Mouse (Mus musculus) intestine, postnatal 0 days (tissue): ENCODE results near the gene Vezt. TPM values are rescaled to one million over a fixed set of nuclear protein-coding genes. Genes with fewer than 3 reads are reported as not detected.

Source experiments
- ATAC-seq: fragments of 200-750 bp; cut with Nextera tagmentation; 2 replicates; pipeline ENCODE4 v1.8.0; 2017; ENCODE audit warnings: mild to moderate bottlenecking, moderate TSS enrichment, moderate library complexity
- H3K27ac ChIP-seq: fragments of 300-500 bp; sonication (generic); 2 replicates; pipeline ENCODE4 v1.5.1; 2014; ENCODE audit warnings: mild to moderate bottlenecking, low read depth, low read length, moderate library complexity
- H3K27me3 ChIP-seq: fragments of 300-500 bp; sonication (generic); replicated peaks from 2 replicates; pipeline ENCODE4 v1.6.1; 2014; ENCODE audit warnings: low read length, mixed read lengths; ENCODE audit not compliant: control insufficient read depth, insufficient read depth
- H3K36me3 ChIP-seq: fragments of 300-500 bp; sonication (generic); 2 replicates; pipeline ENCODE4 v1.6.1; 2014; ENCODE audit warnings: mild to moderate bottlenecking, moderate library complexity; ENCODE audit not compliant: control insufficient read depth, insufficient read depth
- H3K4me1 ChIP-seq: fragments of 300-500 bp; sonication (generic); replicated peaks from 2 replicates; pipeline ENCODE4 v1.6.1; 2014; ENCODE audit warnings: antibody characterized with exemption, low read length, mixed read lengths; ENCODE audit not compliant: control insufficient read depth, insufficient read depth
- H3K4me2 ChIP-seq: fragments of 300-500 bp; sonication (generic); replicated peaks from 2 replicates; pipeline ENCODE4 v1.6.1; 2014; ENCODE audit warnings: low read depth, mild to moderate bottlenecking, moderate library complexity
- H3K4me3 ChIP-seq: fragments of 300-500 bp; sonication (generic); 2 replicates; pipeline ENCODE4 v1.5.1; 2014; ENCODE audit warnings: low read depth, low read length
- H3K9ac ChIP-seq: fragments of 300-500 bp; sonication (generic); 2 replicates; pipeline ENCODE4 v1.6.1; 2014; ENCODE audit warnings: mild to moderate bottlenecking, low read depth, low read length
- H3K9me3 ChIP-seq: fragments of 300-500 bp; sonication (generic); 2 replicates; pipeline ENCODE4 v1.6.1; 2016; ENCODE audit warnings: mixed run types; ENCODE audit not compliant: control insufficient read depth
- CTCF ChIP-seq: sonication (generic); IDR thresholded peaks from 2 replicates; pipeline ENCODE4 v1.5.1; 2016; ENCODE audit warnings: low read depth, mild to moderate bottlenecking, control low read depth, antibody characterized with exemption, moderate library complexity
- WGBS: fragments of 180-500 bp; shearing (Covaris S2); extraction: QIAGEN DNeasy Blood & Tissue Kit; methylation state at CpG from one replicate; pipeline ENCODE4 v1.1.7; 2014; 5-methylcytosine and 5-hydroxymethylcytosine counted together
- polyA plus RNA-seq: library from polyadenylated mRNA; unstranded; fragments of >200 nt; fragmentation: Nextera tagmentation; extraction: Ambion mirVana; gene quantifications from 2 replicates; pipeline ENCODE4 v1.2.1, GENCODE M21; 2015

The Vezt gene
- polyA plus RNA-seq, 1 experiment from 2014 or later: 10.6 TPM

DNA sequence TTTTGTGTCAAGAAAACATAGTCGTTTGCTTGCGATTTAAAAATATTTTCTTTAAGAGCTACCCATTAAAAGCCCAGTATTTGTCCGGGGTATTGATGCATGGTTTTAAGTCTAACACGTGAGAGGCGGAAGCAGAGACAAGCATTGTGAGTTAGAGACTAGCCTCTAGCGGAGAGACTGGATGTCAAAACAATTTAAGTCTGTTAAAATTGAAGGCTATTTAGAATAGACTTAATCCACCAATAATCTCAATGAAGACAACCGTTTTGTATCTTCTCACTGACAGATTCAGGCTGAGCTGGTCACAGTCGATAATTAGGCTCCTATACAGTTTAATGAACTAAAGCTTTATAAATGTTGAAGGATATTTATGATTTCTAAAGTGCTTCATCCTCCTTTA is 95.9 kb downstream of the Vezt start:
- Histone ChIP-seq H3K9me3 (no peaks in the 10 kb centered on the region), H3K4me2 (no peak overlapping the region), H3K4me3 (no peak overlapping the region), H3K4me1 (no peaks in the 10 kb centered on the region), H3K36me3 (no peaks in the 10 kb centered on the region), H3K27me3 (no peaks in the 10 kb centered on the region), H3K27ac (no peak overlapping the region), H3K9ac (no peak overlapping the region)
- 81% methylated on average over 8 of the region's 8 CpGs for WGBS
- no peak for TF ChIP-seq CTCF
- ATAC-seq: no peak

- Histone ChIP-seq H3K4me2 (no peak overlapping the region), H3K36me3 (no peaks in the 10 kb centered on the region), H3K27ac (no peak overlapping the region), H3K9ac (no peak overlapping the region), H3K9me3 (no peaks in the 10 kb centered on the region), H3K4me1 (no peaks in the 10 kb centered on the region), H3K4me3 (no peak overlapping the region), H3K27me3 (no peaks in the 10 kb centered on the region)
- 91% methylated on average over 20 of the region's 20 CpGs for WGBS
- ATAC-seq: no peak
- TF ChIP-seq CTCF: no peak
Observed at GRCm38 (mm10) chr10:93938844-93939271, 96.8 kb downstream of the Vezt start.

GRCm38 (mm10) chr10:93933980-93934379 is 101.6 kb downstream of the Vezt start:
- Histone ChIP-seq H3K9ac (no peak overlapping the region), H3K4me3 (no peak overlapping the region), H3K4me2 (no peak overlapping the region), H3K4me1 (no peaks in the 10 kb centered on the region), H3K27me3 (no peaks in the 10 kb centered on the region), H3K36me3 (no peaks in the 10 kb centered on the region), H3K9me3 (no peaks in the 10 kb centered on the region), H3K27ac (no peak overlapping the region)
- no peak for ATAC-seq
- no peak for TF ChIP-seq CTCF
- WGBS: 37% methylated on average over 9 of the region's 9 CpGs

DNA sequence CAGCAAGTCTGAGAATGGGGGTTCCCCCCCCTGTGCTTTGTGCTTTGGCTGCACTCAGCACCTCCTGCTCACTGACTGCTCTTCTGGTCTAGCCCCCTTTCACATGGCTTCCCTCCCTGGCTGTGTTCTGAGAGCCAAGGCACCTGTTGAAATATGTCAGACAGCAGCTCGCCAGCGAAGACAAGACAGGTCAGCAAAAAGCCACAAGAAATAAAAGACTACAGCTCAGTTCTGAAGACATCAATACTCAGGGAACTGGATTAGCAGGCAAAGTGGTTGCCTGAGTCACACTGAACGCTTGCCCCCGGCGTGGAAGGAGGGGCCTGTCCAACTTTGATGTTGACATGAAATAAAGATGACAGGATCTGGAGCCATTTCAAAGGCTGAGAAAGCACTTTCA is 102.8 kb downstream of the Vezt start:
- WGBS: 59% methylated on average over 5 of the region's 5 CpGs
- Histone ChIP-seq H3K9me3 (no peaks in the 10 kb centered on the region), H3K27me3 (no peaks in the 10 kb centered on the region), H3K4me2 (no peak overlapping the region), H3K4me3 (no peak overlapping the region), H3K9ac (no peak overlapping the region), H3K4me1 (no peaks in the 10 kb centered on the region), H3K27ac (no peak overlapping the region), H3K36me3 (no peaks in the 10 kb centered on the region)
- ATAC-seq: no peak
- no peak for TF ChIP-seq CTCF

DNA sequence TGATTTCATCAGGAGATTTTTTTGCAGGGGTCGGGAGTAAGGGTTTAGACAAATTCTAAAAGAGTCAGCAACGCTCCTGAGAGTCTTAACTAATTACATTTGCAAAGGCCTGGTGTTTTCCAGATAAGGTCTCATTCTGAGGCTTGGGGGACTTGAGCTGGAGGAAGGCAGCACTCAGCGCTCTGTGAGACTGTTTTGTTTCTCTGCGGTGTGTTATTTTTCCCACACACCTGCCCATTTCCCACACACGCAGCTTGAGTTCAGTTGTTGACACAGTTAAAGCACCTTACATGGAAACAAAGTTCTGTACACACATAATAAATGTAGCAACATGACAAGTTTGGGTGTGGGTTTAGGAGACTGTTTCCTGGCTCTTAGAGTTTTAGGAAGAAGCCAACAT is 103.6 kb downstream of the Vezt start:
- H3K4me3 ChIP-seq: no peak overlapping the region
- TF ChIP-seq CTCF: no peak
- no peak overlapping the region for H3K27ac ChIP-seq
- H3K36me3 ChIP-seq: no peaks in the 10 kb centered on the region
- H3K4me2 ChIP-seq: no peak overlapping the region
- H3K4me1 ChIP-seq: no peaks in the 10 kb centered on the region
- no peak for ATAC-seq
- WGBS: 70% methylated on average over 5 of the region's 5 CpGs
- no peaks in the 10 kb centered on the region for H3K9me3 ChIP-seq
- no peak overlapping the region for H3K9ac ChIP-seq
- no peaks in the 10 kb centered on the region for H3K27me3 ChIP-seq

GRCm38 (mm10) chr10:93931431-93931830 is 104.2 kb downstream of the Vezt start:
- H3K27ac ChIP-seq: no peak overlapping the region
- TF ChIP-seq CTCF: no peak

GRCm38 (mm10) chr10:93930236-93930824 is 105.3 kb downstream of the Vezt start:
- Histone ChIP-seq H3K27ac (no peak overlapping the region), H3K4me3 (no peak overlapping the region), H3K9me3 (no peaks in the 10 kb centered on the region), H3K4me2 (no peak overlapping the region), H3K36me3 (no peaks in the 10 kb centered on the region), H3K9ac (no peak overlapping the region), H3K4me1 (no peaks in the 10 kb centered on the region), H3K27me3 (no peaks in the 10 kb centered on the region)
- TF ChIP-seq CTCF: no peak
- WGBS: 69% methylated on average over 4 of the region's 4 CpGs
- no peak for ATAC-seq

More at GRCm38 (mm10) chr10:93931431-93931830, 104.2 kb downstream of the Vezt start:
- H3K4me1 ChIP-seq: no peaks in the 10 kb centered on the region
- H3K9ac ChIP-seq: no peak overlapping the region
- ATAC-seq: no peak
- no peak overlapping the region for H3K4me3 ChIP-seq
- WGBS: 76% methylated on average over 9 of the region's 9 CpGs
- H3K27me3 ChIP-seq: no peaks in the 10 kb centered on the region
- H3K4me2 ChIP-seq: no peak overlapping the region
- H3K36me3 ChIP-seq: no peaks in the 10 kb centered on the region
- H3K9me3 ChIP-seq: no peaks in the 10 kb centered on the region
